Mouse (Mus musculus) left cerebral cortex, adult 9 months (tissue): ENCODE measurements around the gene Lgr4.

Source experiments
- DNase-seq, 2 experiments: peaks; one replicate each; pipeline ENCODE4 v3.0.0; 2022; ENCODE audit warnings: low spot score in 2 of 2

Gene Lgr4

DNA sequence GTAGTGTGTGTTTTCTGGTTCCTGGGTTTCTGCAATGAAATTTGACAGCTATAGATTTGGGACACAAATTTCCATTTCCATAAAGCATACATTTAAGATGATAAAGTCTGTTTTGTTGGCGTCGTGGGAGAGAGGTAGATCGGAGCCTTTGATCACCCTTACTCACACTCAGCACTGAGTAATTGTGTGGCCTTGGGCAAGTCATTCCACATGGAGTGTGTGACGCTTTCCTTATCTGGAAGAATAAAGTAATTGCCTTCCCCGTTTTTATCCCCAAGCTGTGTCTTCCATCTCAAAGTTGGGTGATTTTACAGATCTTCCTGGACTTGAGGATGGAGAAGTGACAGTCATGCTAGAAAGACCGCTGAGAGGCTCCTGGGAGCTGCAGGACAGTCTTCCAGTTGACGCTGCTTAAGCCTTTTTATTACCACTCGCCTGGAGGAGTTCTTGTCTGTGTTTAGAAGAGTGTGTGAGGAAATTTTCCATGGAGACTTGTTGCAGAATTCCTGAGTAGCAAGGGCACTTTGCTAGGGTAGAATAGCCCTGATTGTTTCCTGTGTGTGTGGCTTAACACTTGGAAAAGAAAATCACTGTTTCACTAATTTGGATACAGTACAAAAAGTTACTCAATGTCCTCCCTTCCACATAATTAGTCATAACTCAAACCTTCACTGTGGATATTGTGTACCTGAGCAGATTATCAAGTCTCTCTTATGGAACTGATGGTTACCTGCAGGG lies 4.0 kb downstream of the Lgr4 start:
- no peak for DNase-seq

DNA sequence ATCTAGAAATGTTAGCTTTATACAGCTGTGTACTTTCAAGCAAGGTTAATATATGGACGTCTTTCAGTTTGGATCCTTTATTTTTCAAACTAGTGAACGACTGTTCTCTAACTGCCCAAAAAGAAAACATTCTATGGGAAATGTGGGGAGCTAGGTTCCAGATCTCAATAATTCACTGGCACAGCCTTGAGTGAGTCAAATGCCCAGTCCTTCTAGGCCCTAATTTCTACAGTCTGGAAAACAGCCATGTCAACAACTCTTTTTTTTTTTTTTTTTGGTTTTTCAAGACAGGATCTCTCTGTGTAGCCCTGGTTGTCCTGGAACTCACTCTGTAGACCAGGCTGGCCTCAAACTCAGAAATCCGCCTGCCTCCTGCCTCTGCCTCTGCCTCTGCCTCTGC lies 4.9 kb downstream of the Lgr4 start:
- DNase-seq = no peak

DNA sequence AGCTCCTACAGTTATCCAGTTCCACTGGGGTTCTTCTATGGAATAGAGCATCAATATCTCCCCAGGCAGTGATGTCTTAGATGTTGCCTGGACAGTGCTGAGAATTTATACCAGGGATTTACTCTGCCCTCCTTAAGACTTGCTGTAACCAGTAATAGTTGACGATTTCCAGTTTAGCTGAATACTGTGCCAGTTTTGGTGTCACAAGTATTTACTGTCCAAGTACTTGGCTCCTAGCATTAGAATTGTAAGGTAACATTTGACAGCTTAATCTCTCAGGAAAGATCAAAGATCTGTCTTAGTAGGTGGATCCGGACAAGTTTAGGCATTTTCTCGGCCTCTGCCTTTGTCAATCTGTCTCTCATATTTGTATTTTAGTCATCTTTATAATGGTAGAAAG lies 5.6 kb downstream of the Lgr4 start:
- no peak for DNase-seq

DNA sequence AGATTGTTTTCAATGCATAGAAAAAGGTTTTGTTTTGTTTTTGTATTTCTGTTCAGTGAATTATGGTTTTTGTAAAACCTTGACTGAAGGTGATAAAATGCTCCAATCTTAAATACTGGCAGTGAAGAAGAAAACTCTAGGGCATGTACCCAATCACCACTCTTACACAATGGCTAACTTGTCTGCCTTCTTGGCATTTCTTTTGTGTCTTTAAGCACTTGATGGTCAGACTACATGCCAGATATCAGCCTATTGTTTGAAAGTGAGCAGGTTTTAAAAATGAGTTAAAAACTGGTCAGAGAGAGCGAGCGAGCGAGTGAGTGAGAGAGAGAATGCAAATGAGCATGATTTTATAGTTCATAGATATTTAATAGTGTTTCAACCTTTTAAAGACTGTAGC lies 6.5 kb downstream of the Lgr4 start:
- no peak for DNase-seq

DNA sequence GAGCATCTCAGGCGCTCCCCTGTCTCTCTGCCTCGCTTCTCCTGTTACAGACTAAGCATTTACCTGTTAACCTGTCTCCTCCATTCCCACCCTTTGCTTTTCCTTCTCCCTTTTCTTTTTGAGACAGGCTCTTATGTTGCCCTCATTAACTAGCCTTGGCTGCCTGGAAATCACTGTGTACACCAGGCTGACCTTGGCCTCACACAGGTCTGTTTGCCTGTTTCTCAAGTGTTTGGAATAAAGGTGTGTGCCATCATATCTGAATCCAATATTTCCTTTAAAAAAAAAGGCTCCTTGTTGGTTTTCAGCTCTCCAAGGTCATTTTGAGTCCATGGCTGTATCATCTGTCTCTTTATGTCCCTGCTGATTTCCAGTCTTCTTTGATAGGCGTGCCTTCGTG lies 9.5 kb downstream of the Lgr4 start:
- DNase-seq = no peak

DNA sequence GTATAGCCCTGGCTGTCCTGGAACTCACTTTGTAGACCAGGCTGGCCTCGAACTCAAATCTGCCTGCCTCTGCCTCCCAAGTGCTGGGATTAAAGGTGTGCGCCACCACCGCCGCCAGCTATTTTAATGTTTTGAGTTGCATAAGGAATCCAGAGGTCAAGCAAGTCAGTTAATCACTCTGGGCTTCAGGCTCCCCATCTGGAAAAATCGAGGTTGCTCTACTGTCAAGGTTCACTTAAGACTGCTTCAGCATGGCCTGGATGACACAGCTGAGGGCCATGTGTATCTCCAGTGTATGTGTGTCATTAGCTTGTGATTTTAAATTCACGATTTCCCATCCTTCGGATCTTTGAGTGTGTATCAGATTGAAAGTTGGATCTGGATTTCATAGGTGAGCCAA lies 10.0 kb downstream of the Lgr4 start:
- DNase-seq = no peak

DNA sequence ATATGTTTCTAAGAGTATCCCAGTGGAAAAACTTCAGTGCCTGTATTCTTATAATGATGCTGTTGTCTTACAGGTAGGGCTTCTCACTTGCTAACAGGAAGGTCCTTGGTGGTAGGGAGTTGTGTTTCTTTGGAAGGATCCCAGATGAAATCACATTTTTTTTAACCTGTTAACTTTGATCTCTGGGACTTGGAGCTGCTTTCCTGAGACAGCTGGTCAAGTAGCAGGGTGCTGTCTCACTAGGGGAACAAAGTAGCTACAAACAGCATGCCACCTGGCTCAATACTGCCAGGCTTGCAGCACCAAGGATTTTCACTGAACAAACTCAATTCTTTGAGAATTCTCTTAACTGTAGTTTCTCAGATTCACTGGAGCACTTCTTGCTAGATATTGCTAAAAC lies 10.4 kb downstream of the Lgr4 start:
- no peak for DNase-seq

DNA sequence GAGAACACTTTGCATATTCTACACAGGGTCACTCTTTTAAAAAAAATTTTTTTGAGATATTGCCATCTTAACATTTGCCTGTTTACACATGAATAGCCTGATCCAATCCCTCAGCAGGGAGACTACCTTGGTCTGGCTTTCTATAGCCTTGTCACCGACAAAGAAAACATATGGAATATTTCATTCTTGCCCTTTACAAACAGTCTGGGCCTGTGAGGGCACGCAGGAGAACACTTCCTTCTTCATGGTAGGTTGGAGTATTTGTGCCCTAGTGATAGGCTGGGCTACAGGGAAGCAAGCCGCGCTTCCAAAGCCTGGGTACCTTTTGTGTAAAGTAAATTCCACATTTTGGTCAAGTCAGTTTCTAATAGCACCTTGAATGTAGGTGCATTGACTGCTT lies 11.3 kb downstream of the Lgr4 start:
- DNase-seq = no peak

DNA sequence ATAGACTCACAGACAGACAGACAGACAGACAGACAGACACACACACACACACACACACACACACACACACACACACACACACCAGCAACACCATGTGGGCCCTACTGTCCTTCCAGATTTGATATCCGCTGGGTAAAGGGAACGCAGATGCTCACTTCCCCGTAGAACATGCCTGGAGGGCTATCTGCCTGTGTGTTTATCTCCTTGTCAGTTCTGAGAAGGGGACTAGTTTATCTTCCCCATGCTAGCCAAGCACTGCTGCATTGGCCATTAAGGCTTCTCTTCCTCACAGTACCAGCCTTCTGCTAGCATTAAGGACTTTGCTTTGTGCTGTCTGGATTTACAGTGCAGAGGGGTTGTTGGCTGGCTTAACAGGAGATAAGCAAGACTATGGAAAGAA lies 11.8 kb downstream of the Lgr4 start:
- DNase-seq = no peak

DNA sequence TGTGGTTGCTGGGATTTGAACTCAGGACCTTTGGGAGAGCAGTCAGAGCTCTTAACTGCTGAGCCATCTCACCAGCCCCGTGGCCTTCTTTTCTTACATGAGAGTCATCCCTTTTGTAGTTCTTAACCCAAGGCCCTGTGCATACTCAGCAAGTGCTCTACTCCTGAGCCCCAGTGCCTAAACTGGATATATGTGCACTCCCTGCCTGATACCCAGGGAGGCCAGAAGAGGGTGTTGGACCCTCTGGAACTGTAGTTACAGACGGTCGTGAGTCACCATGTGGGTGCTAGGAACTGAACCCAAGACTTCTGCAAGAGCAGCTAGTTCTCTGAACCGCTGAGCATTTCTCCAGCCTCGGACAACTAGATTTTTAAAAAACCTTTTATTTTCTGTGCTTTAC lies 12.9 kb downstream of the Lgr4 start:
- DNase-seq = no peak

DNA sequence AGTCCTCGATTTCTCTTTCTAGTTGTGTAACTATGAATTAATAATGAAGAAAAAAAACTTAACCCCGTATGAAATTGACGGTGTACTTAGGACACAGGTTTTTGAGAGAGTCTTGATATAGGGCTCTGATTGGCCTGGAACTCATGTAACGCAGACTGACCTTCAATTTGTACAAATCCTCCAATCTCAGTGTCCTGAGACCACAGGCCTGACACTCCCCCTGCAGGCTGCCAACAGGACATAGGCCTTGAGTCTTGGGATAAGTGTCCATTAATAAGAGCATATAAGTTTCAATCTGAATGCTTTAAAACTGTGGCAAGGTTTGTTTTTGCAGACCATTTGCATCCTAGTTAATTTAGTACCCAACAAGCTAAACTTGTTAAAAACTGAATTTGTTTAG lies 13.3 kb downstream of the Lgr4 start:
- DNase-seq = no peak

DNA sequence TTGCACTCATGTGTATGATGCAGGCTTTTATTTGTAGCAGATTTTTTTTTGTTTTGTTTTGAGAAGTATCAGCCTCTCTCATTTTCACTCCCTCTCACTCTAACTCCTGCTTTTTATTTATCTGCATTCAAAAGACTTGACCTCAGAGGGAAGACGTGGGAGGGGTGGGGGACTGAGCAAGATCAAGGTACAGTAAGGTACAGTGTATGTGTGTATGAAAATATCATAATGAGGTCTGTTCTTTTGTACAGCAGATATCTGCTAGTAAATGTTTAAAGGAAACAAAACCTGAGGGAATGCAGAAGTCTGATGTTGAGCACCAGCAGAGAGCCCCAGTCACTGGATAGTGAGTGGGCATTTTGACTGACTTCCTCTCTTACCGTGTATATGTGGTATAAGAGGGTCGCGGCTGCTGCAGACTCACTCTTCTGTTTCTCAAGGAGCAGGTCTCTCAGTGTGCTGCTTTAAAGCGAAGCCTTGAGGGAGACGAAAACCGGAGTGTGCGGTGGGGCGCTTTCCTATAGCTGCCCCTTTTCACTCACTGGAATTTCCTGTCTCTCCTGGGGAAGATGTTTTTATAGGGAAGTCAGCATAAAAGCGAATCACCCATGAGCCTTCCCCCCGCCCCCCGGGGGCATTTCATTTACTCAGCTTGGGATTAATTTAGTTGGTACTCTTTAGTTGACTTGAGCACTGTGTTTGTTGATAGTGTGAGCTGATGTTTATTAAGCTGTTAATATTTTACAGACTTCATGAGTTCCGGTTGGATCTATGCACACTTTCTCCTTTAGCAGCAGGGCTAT lies 14.7 kb downstream of the Lgr4 start:
- no peak for DNase-seq

DNA sequence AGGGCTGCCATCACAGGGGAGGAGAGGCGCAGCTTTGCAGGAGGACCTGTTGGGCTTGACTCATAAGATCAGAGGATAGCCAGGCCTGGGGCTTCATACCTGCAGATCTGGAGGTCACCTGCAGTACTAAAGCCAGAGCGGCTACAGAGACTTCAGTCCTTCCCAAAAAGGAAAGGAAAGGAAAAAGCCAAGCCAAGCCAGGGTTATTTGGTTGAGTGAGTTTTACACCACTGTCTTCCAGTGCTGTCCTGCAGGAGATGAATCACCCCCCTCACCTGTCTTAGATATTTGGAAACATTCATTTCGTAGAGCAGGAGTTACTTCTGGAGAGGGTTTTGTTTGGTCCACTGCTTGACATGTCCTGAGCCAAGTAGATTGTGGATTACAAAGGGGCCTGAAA lies 15.7 kb downstream of the Lgr4 start:
- no peak for DNase-seq

DNA sequence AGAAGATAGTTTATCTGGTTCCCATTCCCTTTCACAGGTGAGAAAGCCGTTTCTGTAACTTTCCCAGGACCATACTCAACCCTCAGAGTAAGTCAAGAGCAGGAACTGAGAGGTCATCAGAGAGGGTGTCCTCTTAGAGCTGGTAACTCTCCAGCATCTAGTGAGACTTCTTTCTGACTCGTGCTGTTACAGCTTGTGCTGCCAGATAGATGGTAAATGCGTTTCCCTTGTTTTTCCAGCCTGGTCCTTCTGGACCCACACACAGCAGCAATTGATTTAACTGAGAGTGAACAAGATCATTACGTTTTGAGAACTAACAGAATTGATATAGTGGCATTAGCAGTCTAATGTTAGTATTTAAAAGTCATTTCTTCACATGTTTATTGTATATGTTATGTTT lies 16.6 kb downstream of the Lgr4 start:
- DNase-seq = no peak

DNA sequence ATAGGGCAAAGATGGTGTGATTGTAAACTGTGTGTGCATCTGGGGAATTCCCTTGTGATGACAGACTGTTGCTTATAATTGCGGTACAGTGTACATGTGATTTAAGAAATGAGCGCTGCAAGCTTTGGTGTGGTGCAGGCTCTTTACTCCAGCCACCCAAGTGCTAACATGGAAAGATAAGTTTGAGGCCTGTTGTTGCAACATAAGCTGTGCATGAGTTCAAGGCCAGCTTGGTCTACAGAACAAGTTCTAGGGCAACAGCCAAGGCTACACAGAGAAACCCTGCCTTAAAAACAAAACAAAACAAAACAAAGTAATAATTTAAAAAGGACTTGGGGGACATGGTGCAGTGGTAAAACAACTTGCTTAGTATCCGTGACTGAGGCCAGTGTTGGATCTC lies 17.7 kb downstream of the Lgr4 start:
- no peak for DNase-seq

DNA sequence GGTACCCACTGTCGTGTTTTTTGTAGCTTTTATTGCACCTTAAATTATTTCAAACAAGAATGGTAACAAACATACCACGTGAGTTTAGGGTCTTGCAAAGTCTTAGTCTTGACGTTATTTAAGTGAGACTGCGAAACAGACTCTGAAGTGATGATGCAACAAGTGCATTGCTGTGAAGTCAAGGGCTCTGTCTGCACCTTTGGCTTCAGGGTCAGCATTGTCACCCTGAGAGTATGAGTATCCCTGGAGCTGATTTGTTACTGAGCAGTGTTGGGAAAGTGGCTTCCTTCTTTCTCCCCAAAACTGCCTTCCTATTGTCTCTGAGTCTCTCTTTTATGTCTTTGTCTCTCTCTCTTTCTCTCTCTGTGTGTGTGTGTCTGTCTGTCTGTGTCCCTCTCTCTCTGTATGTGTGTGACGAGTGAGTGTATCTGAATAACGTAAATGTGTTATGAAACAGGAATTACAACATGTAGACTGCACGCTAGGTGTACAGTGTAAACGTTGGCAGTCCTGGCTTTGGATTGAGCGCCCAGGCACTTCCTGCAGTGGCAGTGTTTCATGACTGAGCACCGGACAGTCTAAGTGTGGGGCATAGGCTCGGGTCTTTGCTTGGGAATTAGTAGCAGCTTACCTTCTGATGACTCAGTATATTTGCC lies 18.4 kb downstream of the Lgr4 start:
- DNase-seq = no peak

DNA sequence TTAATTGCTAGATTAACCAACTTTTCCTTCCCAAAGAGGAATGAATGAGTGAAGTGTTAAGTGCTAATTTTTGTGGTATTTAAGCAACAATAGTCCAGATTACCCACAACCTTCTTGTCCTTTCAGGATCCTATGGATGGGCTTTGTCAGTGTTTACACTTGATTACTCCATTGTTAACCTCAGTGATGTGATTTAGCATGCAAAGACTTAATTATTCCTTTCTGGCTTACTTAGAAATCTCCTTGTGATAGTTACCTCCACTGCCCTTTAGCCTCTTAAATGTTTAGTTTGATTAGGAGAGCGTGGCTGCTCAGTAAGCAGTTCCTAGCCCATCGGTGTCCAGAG lies 18.9 kb downstream of the Lgr4 start:
- DNase-seq = no peak

DNA sequence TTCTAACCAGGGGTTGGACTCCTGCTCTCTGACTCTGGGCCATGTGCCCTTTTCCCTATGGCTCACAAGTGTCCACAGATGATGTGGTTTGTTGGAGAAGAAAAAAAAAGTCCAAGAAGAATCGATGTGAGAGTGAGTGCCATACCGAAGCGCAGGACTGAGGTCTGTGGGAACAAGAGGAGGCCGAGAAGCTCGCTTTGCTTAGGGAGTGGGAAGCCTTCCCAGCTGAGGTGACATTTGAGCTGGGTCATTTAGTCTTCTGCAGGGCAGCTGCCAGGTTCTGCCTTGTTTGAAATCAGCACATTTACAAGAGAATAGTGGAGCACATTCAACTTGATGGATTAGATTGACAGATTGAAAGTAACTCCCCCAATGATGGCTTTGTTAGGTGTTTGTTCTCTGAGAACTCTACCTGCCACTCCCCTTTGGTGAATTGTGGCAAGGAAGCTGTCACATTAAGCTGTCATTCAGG lies 24.6 kb downstream of the Lgr4 start:
- DNase-seq = no peak

DNA sequence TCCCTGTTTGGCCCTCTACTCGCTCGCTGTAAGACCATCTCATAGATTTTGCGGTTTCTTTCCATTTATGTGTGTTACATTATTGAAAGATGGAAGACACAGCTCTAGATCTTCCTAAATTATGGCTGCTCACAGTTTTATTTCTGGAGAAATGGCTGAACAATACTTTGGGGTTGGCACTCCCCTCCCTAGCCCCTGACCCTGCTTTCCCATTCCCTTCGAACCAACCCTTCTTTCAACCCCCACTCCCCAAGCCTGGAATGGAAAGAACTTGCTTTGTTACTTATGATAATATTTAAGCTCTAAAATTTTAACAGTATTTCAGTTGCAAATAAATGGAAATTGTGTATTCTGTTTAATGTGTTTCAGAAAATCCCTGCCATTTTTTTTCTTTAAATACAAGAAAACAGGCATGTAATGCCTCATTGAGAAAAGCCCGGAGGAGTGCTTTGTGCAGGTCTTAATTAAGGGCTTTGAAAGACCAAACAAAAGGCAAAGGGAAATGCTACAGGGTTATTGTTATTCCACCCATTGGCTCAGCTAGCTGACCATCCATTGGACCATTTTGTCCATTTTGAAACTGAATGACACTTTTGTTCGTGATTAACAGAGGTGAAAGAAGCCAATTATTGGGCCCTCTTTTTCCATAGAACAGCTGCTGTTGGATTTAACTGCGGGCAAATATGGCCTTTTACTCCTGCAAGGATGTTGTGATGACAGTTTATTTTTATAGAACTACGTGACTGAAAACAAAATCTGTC lies 25.5 kb downstream of the Lgr4 start:
- DNase-seq = no peak

DNA sequence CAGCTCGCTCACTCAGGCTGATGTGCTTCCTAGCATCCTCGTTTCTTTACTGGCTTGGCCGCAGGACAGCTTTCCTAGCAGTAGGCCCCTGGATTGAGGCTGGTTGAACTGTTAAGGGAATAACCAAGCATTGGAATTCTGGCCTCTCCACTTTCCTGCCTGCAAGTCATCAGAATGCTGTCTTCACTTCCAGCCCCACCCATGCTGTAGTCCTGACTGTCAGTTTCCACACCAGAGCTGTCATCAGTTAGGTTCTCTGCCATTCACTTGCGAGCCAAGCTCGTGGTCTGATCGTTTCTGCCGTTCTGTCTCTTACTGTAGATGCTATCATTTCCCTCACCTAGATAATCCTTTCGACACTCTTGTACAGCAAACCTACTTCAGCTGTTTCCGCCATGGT lies 27.5 kb downstream of the Lgr4 start:
- DNase-seq = no peak

DNA sequence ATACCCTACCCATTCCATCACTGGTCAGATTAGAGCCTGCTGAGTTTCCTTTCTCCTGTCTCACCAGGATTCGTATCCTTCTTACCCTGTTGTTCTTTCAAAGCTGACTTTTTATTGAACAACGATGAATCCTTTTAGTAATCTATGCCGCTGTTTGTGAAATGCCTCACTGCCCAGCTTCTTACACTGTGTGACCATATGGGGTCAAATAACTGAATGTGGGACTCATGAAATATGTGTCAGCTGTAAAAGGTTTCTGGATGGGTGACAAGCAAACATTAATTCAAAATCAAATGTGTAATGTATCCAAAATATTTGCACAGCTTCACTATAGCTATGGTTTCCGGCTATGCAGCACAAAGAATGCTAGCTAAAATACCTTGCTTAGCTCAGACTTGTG lies 28.1 kb downstream of the Lgr4 start:
- DNase-seq = no peak

DNA sequence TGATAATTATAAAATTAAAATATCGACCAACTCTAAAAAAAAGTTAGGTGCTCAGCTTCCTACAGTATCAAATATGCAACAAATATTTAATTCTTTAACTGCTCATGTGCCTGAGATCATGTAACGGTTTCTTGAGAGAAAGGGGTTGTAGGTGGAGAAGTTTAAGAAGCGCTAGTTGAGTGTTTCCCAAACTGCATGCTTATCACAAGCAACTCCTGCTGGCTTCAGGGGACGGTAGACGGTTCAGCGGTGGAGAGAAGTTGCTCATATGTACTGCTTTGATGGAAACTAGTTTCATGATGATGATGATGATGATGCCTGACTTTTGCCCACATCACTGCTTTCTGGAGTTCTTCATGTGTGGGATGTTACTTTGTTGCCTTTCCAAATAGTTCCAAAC lies 29.0 kb downstream of the Lgr4 start:
- no peak for DNase-seq
